Mouse (Mus musculus): Measurements from ENCODE around the gene Rgl1. TPM values are rescaled to one million over a fixed set of nuclear protein-coding genes. Genes with fewer than 3 reads are reported as not detected.

Gene Rgl1
- total and polyA plus RNA-seq, 2 experiments = 4.2 to 10.2 TPM

- Histone ChIP-seq H3K27me3 (ENCODE audit: control insufficient read depth, insufficient read depth, low read length) (no peaks in the 10 kb centered on the region), H3K4me1 (ENCODE audit: control insufficient read depth, insufficient read depth, low read length) (no peaks in the 10 kb centered on the region), H3K79me2 (ENCODE audit: control insufficient read depth, insufficient read depth, low read length) (no peaks in the 10 kb centered on the region), H3K36me3 (ENCODE audit: control insufficient read depth, insufficient read depth, low read length) (no peaks in the 10 kb centered on the region), H3K9ac (ENCODE audit: low read depth, low read length) (no peak overlapping the region), H3K4me3 (ENCODE audit: insufficient read depth, low read depth, low read length) (no peak overlapping the region), H3K27ac (replicated peaks; ENCODE audit: insufficient read depth, low read depth, low read length) (no peak overlapping the region)
- no peak for DNase-seq (ENCODE audit: extremely low read depth, low read depth, low spot score)
- WGBS = 57% methylated on average over 6 of the region's 6 CpGs
- TF ChIP-seq POLR2A (IDR thresholded peaks at IDR 0.05; ENCODE audit: extremely low read depth, insufficient read depth, low read length) = no peak
- TF ChIP-seq CTCF (IDR thresholded peaks at IDR 0.05; ENCODE audit: low read depth, low read length) = no peak
Measured at GRCm38 (mm10) chr1:152703941-152704340, 62.2 kb downstream of the Rgl1 start.

GRCm38 (mm10) chr1:152702920-152703319, 63.2 kb downstream of the Rgl1 start:
- TF ChIP-seq POLR2A (IDR thresholded peaks at IDR 0.05; ENCODE audit: extremely low read depth, insufficient read depth, low read length) = no peak
- 82% methylated on average over 6 of the region's 6 CpGs for WGBS

DNA sequence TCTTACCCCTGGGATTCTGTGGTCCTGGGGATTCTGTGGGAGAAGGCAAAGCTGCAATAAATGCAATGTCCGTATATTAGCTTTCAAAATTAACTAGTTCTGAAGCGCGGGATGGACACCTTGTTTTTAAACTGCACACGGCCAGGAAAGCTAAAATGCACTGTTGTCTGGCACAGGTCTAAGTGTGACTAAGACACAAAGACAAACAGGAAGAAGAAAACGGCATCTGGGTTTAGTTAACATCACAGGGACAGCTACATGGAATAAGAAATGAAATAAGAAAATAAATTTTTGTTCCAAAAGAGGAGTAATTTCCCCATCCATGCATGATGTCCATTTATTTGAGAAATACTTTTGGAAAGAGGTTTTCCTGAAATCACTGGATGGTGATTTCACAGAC, 65.1 kb downstream of the Rgl1 start:
- Histone ChIP-seq H3K27ac (replicated peaks; ENCODE audit: insufficient read depth, low read depth, low read length) (no peak overlapping the region), H3K9ac (ENCODE audit: low read depth, low read length) (no peak overlapping the region)

More at GRCm38 (mm10) chr1:152702920-152703319, 63.2 kb downstream of the Rgl1 start:
- Histone ChIP-seq H3K27ac (replicated peaks; ENCODE audit: insufficient read depth, low read depth, low read length) (no peak overlapping the region), H3K36me3 (ENCODE audit: control insufficient read depth, insufficient read depth, low read length) (no peaks in the 10 kb centered on the region), H3K9ac (ENCODE audit: low read depth, low read length) (no peak overlapping the region), H3K4me1 (ENCODE audit: control insufficient read depth, insufficient read depth, low read length) (no peaks in the 10 kb centered on the region), H3K27me3 (ENCODE audit: control insufficient read depth, insufficient read depth, low read length) (no peaks in the 10 kb centered on the region), H3K79me2 (ENCODE audit: control insufficient read depth, insufficient read depth, low read length) (no peaks in the 10 kb centered on the region), H3K4me3 (ENCODE audit: insufficient read depth, low read depth, low read length) (no peak overlapping the region)
- DNase-seq (ENCODE audit: extremely low read depth, low read depth, low spot score) = no peak

DNA sequence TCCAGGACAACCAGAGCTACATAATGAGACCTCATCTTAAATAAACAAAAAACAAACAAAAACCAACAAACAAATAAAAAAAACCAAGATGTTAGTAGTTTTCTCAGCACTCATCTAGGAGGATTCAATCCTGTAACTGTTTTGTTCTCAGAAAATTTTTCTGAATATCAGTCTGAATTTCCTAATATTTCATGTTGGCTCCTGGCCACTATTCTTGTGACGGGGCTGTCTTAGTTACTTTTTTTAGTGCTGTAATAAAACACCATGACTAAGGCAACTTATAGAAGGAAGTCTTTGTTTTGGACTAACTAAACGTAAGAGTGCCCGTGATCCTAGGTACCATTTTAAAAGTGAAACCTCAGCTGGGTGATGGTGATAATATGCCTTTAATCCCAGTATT, 68.8 kb downstream of the Rgl1 start:
- no peak for DNase-seq (ENCODE audit: extremely low read depth, low read depth, low spot score)
- H3K9ac ChIP-seq (ENCODE audit: low read depth, low read length) = no peak overlapping the region
- no peak overlapping the region for H3K27ac ChIP-seq (replicated peaks; ENCODE audit: insufficient read depth, low read depth, low read length)
- H3K36me3 ChIP-seq (ENCODE audit: control insufficient read depth, insufficient read depth, low read length) = no peaks in the 10 kb centered on the region
- no peak for TF ChIP-seq CTCF (IDR thresholded peaks at IDR 0.05; ENCODE audit: low read depth, low read length)
- no peak for TF ChIP-seq POLR2A (IDR thresholded peaks at IDR 0.05; ENCODE audit: extremely low read depth, insufficient read depth, low read length)
- H3K4me3 ChIP-seq (ENCODE audit: insufficient read depth, low read depth, low read length) = no peak overlapping the region
- WGBS = 83% methylated on average over 3 of the region's 3 CpGs
- no peaks in the 10 kb centered on the region; the same call in 1 of the 2 replicates for H3K4me1 ChIP-seq (ENCODE audit: control insufficient read depth, insufficient read depth, low read length)
- H3K27me3 ChIP-seq (ENCODE audit: control insufficient read depth, insufficient read depth, low read length) = no peaks in the 10 kb centered on the region
- H3K79me2 ChIP-seq (ENCODE audit: control insufficient read depth, insufficient read depth, low read length) = no peaks in the 10 kb centered on the region

More for the DNA sequence above, 65.1 kb downstream of the Rgl1 start:
- H3K79me2 ChIP-seq (ENCODE audit: control insufficient read depth, insufficient read depth, low read length) = no peaks in the 10 kb centered on the region
- no peaks in the 10 kb centered on the region for H3K36me3 ChIP-seq (ENCODE audit: control insufficient read depth, insufficient read depth, low read length)
- no peaks in the 10 kb centered on the region for H3K27me3 ChIP-seq (ENCODE audit: control insufficient read depth, insufficient read depth, low read length)
- TF ChIP-seq CTCF (IDR thresholded peaks at IDR 0.05; ENCODE audit: low read depth, low read length) (no peak), POLR2A (IDR thresholded peaks at IDR 0.05; ENCODE audit: extremely low read depth, insufficient read depth, low read length) (no peak)
- H3K4me3 ChIP-seq (ENCODE audit: insufficient read depth, low read depth, low read length) = no peak overlapping the region
- no peak for DNase-seq (ENCODE audit: extremely low read depth, low read depth, low spot score)
- H3K4me1 ChIP-seq (ENCODE audit: control insufficient read depth, insufficient read depth, low read length) = no peaks in the 10 kb centered on the region
- WGBS = 87% methylated on average over 5 of the region's 5 CpGs

DNA sequence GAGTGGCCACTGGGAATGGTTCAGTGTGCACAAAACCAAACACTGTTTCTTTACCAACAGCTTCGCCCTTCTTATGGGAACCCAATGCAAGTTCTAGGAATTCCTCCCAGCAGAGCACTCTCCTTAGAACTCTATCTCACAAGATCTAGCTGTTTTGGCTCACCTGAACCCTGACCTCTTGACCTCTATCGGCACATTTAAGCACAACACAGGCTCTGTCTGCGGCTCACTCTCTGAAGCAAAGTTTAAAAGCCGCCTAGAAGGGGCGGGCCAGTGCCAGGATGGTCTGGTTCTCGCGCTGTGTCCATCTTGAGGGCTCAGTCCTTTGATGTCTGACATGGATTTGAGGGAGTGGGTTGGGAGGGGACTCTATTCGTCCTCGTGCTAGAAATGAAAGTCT, 70.7 kb downstream of the Rgl1 start:
- H3K79me2 ChIP-seq (ENCODE audit: control insufficient read depth, insufficient read depth, low read length) = no peaks in the 10 kb centered on the region
- no peak overlapping the region for H3K27ac ChIP-seq (replicated peaks; ENCODE audit: insufficient read depth, low read depth, low read length)
- H3K36me3 ChIP-seq (ENCODE audit: control insufficient read depth, insufficient read depth, low read length) = no peaks in the 10 kb centered on the region
- TF ChIP-seq CTCF (IDR thresholded peaks at IDR 0.05; ENCODE audit: low read depth, low read length) = no peak
- no peak for TF ChIP-seq POLR2A (IDR thresholded peaks at IDR 0.05; ENCODE audit: extremely low read depth, insufficient read depth, low read length)
- DNase-seq (ENCODE audit: extremely low read depth, low read depth, low spot score) = no peak
- 45% methylated on average over 9 of the region's 9 CpGs for WGBS
- H3K4me1 ChIP-seq (ENCODE audit: control insufficient read depth, insufficient read depth, low read length) = no peaks in the 10 kb centered on the region; the same call in 1 of the 2 replicates
- no peak overlapping the region for H3K9ac ChIP-seq (ENCODE audit: low read depth, low read length)
- no peaks in the 10 kb centered on the region for H3K27me3 ChIP-seq (ENCODE audit: control insufficient read depth, insufficient read depth, low read length)
- no peak overlapping the region for H3K4me3 ChIP-seq (ENCODE audit: insufficient read depth, low read depth, low read length)

GRCm38 (mm10) chr1:152689968-152690367, 76.2 kb downstream of the Rgl1 start:
- Histone ChIP-seq H3K4me3 (ENCODE audit: insufficient read depth, low read depth, low read length) (no peak overlapping the region), H3K9ac (ENCODE audit: low read depth, low read length) (no peak overlapping the region), H3K27me3 (ENCODE audit: control insufficient read depth, insufficient read depth, low read length) (no peaks in the 10 kb centered on the region), H3K27ac (replicated peaks; ENCODE audit: insufficient read depth, low read depth, low read length) (no peak overlapping the region), H3K36me3 (ENCODE audit: control insufficient read depth, insufficient read depth, low read length) (no peaks in the 10 kb centered on the region), H3K79me2 (ENCODE audit: control insufficient read depth, insufficient read depth, low read length) (no peaks in the 10 kb centered on the region), H3K4me1 (ENCODE audit: control insufficient read depth, insufficient read depth, low read length) (no peaks in the 10 kb centered on the region)
- no peak for DNase-seq (ENCODE audit: extremely low read depth, low read depth, low spot score)
- TF ChIP-seq CTCF (IDR thresholded peaks at IDR 0.05; ENCODE audit: low read depth, low read length) (no peak), POLR2A (IDR thresholded peaks at IDR 0.05; ENCODE audit: extremely low read depth, insufficient read depth, low read length) (no peak)
- 88% methylated on average over 4 of the region's 4 CpGs for WGBS

Data from liver, adult 2 months (tissue).